Mouse (Mus musculus) urinary bladder, postnatal 14 days (tissue): ENCODE data around the gene Gpsm1.

ENCODE experiments used
- DNase-seq: peaks from one replicate; pipeline ENCODE4 v3.0.0; 2021; ENCODE audit warnings: low spot score

The Gpsm1 gene

GRCm38 (mm10) chr2:26312812-26313211 lies 2.5 kb upstream of the Gpsm1 start:
- DNase-seq, result no peak

GRCm38 (mm10) chr2:26313394-26313793 lies 1.9 kb upstream of the Gpsm1 start:
- no peak for DNase-seq

GRCm38 (mm10) chr2:26314281-26315071 lies 839 bp upstream of the Gpsm1 start:
- DNase-seq, result peak; percentile 71

- peak; percentile 73 for DNase-seq
Measured at GRCm38 (mm10) chr2:26315925-26316311, 603 bp downstream of the Gpsm1 start.

GRCm38 (mm10) chr2:26316576-26317246 lies 1.4 kb downstream of the Gpsm1 start:
- no peak for DNase-seq

GRCm38 (mm10) chr2:26317371-26317770 lies 2.1 kb downstream of the Gpsm1 start:
- no peak for DNase-seq

- DNase-seq, result no peak
Measured at GRCm38 (mm10) chr2:26317991-26318672, 2.8 kb downstream of the Gpsm1 start.

- no peak for DNase-seq
Measured at GRCm38 (mm10) chr2:26319109-26319508, 3.8 kb downstream of the Gpsm1 start.

- no peak for DNase-seq
Measured at GRCm38 (mm10) chr2:26319519-26320244, 4.4 kb downstream of the Gpsm1 start.

- DNase-seq, result no peak
Measured at GRCm38 (mm10) chr2:26320245-26321185, 5.2 kb downstream of the Gpsm1 start.

- no peak for DNase-seq
Measured at GRCm38 (mm10) chr2:26323589-26324325, 8.4 kb downstream of the Gpsm1 start.

GRCm38 (mm10) chr2:26324917-26325316 lies 9.6 kb downstream of the Gpsm1 start:
- DNase-seq, result peak; percentile 37

GRCm38 (mm10) chr2:26325386-26326181 lies 10.3 kb downstream of the Gpsm1 start:
- DNase-seq, result peak; percentile 65

GRCm38 (mm10) chr2:26327852-26328251 lies 12.5 kb downstream of the Gpsm1 start:
- DNase-seq, result no peak

GRCm38 (mm10) chr2:26329402-26329801 lies 14.1 kb downstream of the Gpsm1 start:
- no peak for DNase-seq

GRCm38 (mm10) chr2:26330056-26330468 lies 14.7 kb downstream of the Gpsm1 start:
- no peak for DNase-seq

- no peak for DNase-seq
Measured at GRCm38 (mm10) chr2:26330702-26331101, 15.4 kb downstream of the Gpsm1 start.

GRCm38 (mm10) chr2:26338302-26339203 lies 23.2 kb downstream of the Gpsm1 start:
- no peak for DNase-seq

- no peak for DNase-seq
Measured at GRCm38 (mm10) chr2:26339204-26339551, 23.9 kb downstream of the Gpsm1 start.
